Mouse (Mus musculus) frontal cortex, adult 2 months (tissue): ENCODE measurements at regions not wholly inside any gene's neighbourhood (a gene's known extent, or its start where the extent isn't known, plus 50 kb on each side); places are given as distances from the start of the nearest gene placed in this dataset.

Experiments
- DNase-seq, 2 experiments: peaks; one replicate each; pipeline ENCODE4 v3.0.0; 2022; ENCODE audit warnings: low spot score in 1 of 2; ENCODE audit errors: extremely low spot score in 1 of 2

GRCm38 (mm10) chr7:136074043-136074442, 357.9 kb upstream of the Mki67 start:
- no peak for DNase-seq

- DNase-seq: peak in 1 of 2 experiments; percentile 16
These were observed 365.5 kb upstream of the Mki67 start for GRCm38 (mm10) chr7:136081534-136082252.

GRCm38 (mm10) chr7:136082253-136082867, 366.2 kb upstream of the Mki67 start:
- DNase-seq: peak; percentile 15 to 35

- no peak for DNase-seq
These were observed 366.8 kb upstream of the Mki67 start for GRCm38 (mm10) chr7:136083005-136083404.

GRCm38 (mm10) chr7:136083571-136084342, 367.6 kb upstream of the Mki67 start:
- no peak for DNase-seq

GRCm38 (mm10) chr7:136088785-136089184, 372.6 kb upstream of the Mki67 start:
- no peak for DNase-seq

GRCm38 (mm10) chr7:136094681-136095360, 378.7 kb upstream of the Mki67 start:
- no peak for DNase-seq

GRCm38 (mm10) chr7:136104021-136104420, 387.9 kb upstream of the Mki67 start:
- DNase-seq: no peak

GRCm38 (mm10) chr7:136112163-136112562, 396.0 kb upstream of the Mki67 start:
- DNase-seq: no peak

- no peak for DNase-seq
These were observed 404.8 kb upstream of the Mki67 start for GRCm38 (mm10) chr7:136120930-136121329.

GRCm38 (mm10) chr7:136121406-136121805, 405.2 kb upstream of the Mki67 start:
- no peak for DNase-seq

- DNase-seq: no peak
These were observed 408.6 kb upstream of the Mki67 start for GRCm38 (mm10) chr7:136124786-136125185.

- DNase-seq: no peak
These were observed 410.2 kb upstream of the Mki67 start for GRCm38 (mm10) chr7:136126393-136126792.

GRCm38 (mm10) chr7:136127576-136127975, 411.4 kb upstream of the Mki67 start:
- no peak for DNase-seq

- peak in 1 of 2 experiments; percentile 22 for DNase-seq
These were observed 413.6 kb upstream of the Mki67 start for GRCm38 (mm10) chr7:136129721-136130123.

GRCm38 (mm10) chr7:136130666-136131239, 414.6 kb upstream of the Mki67 start:
- DNase-seq: no peak

GRCm38 (mm10) chr7:136132976-136133375, 416.8 kb upstream of the Mki67 start:
- no peak for DNase-seq

GRCm38 (mm10) chr7:136136666-136137065, 420.5 kb upstream of the Mki67 start:
- DNase-seq: no peak

- DNase-seq: no peak
These were observed 421.2 kb upstream of the Mki67 start for GRCm38 (mm10) chr7:136137341-136137740.

- no peak for DNase-seq
These were observed 421.9 kb upstream of the Mki67 start for GRCm38 (mm10) chr7:136137831-136138602.
